Mouse (Mus musculus): ENCODE results near the gene Ift172. TPM values are rescaled to one million over a fixed set of nuclear protein-coding genes. Genes with fewer than 3 reads are reported as not detected.
A peak's percentile ranks its signal among the peaks of the same experiment; 100 is the strongest.

Ift172 gene
- polyA plus RNA-seq, 1 experiment from 2014 or later: 5.1 TPM

- Histone ChIP-seq H3K27ac (ENCODE audit: low read length) (no peak overlapping the region), H3K9me3 (replicated peaks; ENCODE audit: control insufficient read depth, low read length) (no peaks in the 10 kb centered on the region), H3K4me3 (ENCODE audit: low read depth, low read length) (no peak overlapping the region), H3K9ac (ENCODE audit: low read depth, low read length) (no peak overlapping the region), H3K4me2 (ENCODE audit: low read depth, low read length) (peak overlapping the region; percentile 15; the same call in 1 of the 2 replicates), H3K27me3 (ENCODE audit: control insufficient read depth, insufficient read depth, low read depth, low read length) (peaks cover 28% of the 10 kb centered on the region), H3K4me1 (ENCODE audit: control insufficient read depth, low read depth, low read length) (peaks cover 4% of the 10 kb centered on the region), H3K36me3 (ENCODE audit: control insufficient read depth, insufficient read depth) (no peaks in the 10 kb centered on the region)
- no peak for ATAC-seq (ENCODE audit: low read depth)
- WGBS (ENCODE audit: insufficient replicate concordance): 44% methylated on average over 3 of the region's 3 CpGs
Observed at GRCm38 (mm10) chr5:31297981-31298380, 7.1 kb upstream of the Ift172 start.

GRCm38 (mm10) chr5:31297047-31297757 lies 6.3 kb upstream of the Ift172 start, which contains the start of gene Gckr:
Gene Gckr, plus strand, starts transcription at chr5:31297443.
- 47% methylated on average over 13 of the region's 13 CpGs for WGBS (ENCODE audit: insufficient replicate concordance)
- Histone ChIP-seq H3K9ac (ENCODE audit: low read depth, low read length) (no peak within 1 kb of the TSS), H3K4me1 (ENCODE audit: control insufficient read depth, low read depth, low read length) (peaks cover 4% of the 10 kb centered on the region), H3K4me2 (ENCODE audit: low read depth, low read length) (peak within 1 kb of the TSS; percentile 15; the same call in 1 of the 2 replicates), H3K27ac (ENCODE audit: low read length) (peak within 1 kb of the TSS; percentile 69), H3K9me3 (replicated peaks; ENCODE audit: control insufficient read depth, low read length) (no peaks in the 10 kb centered on the region), H3K27me3 (ENCODE audit: control insufficient read depth, insufficient read depth, low read depth, low read length) (peaks cover 28% of the 10 kb centered on the region), H3K4me3 (ENCODE audit: low read depth, low read length) (0 out of 2 replicates have a peak within 1 kb of the TSS, but pooled peaks have one; percentile 5), H3K36me3 (ENCODE audit: control insufficient read depth, insufficient read depth) (no peaks in the 10 kb centered on the region)
- ATAC-seq (ENCODE audit: low read depth): peak; percentile 77

GRCm38 (mm10) chr5:31295606-31296141 lies 4.8 kb upstream of the Ift172 start, which contains the start of gene Fndc4:
Gene Fndc4, minus strand, starts transcription at chr5:31296080.
- no peaks in the 10 kb centered on the region for H3K36me3 ChIP-seq (ENCODE audit: control insufficient read depth, insufficient read depth)
- peaks cover 28% of the 10 kb centered on the region for H3K27me3 ChIP-seq (ENCODE audit: control insufficient read depth, insufficient read depth, low read depth, low read length)
- peak within 1 kb of the TSS; percentile 69 for H3K4me2 ChIP-seq (ENCODE audit: low read depth, low read length)
- WGBS (ENCODE audit: insufficient replicate concordance): under 1% methylated on average over 43 of the region's 46 CpGs
- peak within 1 kb of the TSS; percentile 43 for H3K9ac ChIP-seq (ENCODE audit: low read depth, low read length)
- peak within 1 kb of the TSS; percentile 59 for H3K4me3 ChIP-seq (ENCODE audit: low read depth, low read length)
- H3K27ac ChIP-seq (ENCODE audit: low read length): peak within 1 kb of the TSS; percentile 69
- H3K9me3 ChIP-seq (replicated peaks; ENCODE audit: control insufficient read depth, low read length): no peaks in the 10 kb centered on the region
- H3K4me1 ChIP-seq (ENCODE audit: control insufficient read depth, low read depth, low read length): peaks cover 8% of the 10 kb centered on the region
- no peak for ATAC-seq (ENCODE audit: low read depth)

GRCm38 (mm10) chr5:31294964-31295605 lies 4.2 kb upstream of the Ift172 start:
- H3K4me2 ChIP-seq (ENCODE audit: low read depth, low read length): peak overlapping the region; percentile 69
- H3K9ac ChIP-seq (ENCODE audit: low read depth, low read length): peak overlapping the region; percentile 43
- no peaks in the 10 kb centered on the region for H3K9me3 ChIP-seq (replicated peaks; ENCODE audit: control insufficient read depth, low read length)
- ATAC-seq (ENCODE audit: low read depth): no peak
- H3K27me3 ChIP-seq (ENCODE audit: control insufficient read depth, insufficient read depth, low read depth, low read length): peaks cover 28% of the 10 kb centered on the region
- peak overlapping the region; percentile 59 for H3K4me3 ChIP-seq (ENCODE audit: low read depth, low read length)
- no peaks in the 10 kb centered on the region for H3K36me3 ChIP-seq (ENCODE audit: control insufficient read depth, insufficient read depth)
- WGBS (ENCODE audit: insufficient replicate concordance): 14% methylated on average over 29 of the region's 29 CpGs
- peaks cover 14% of the 10 kb centered on the region for H3K4me1 ChIP-seq (ENCODE audit: control insufficient read depth, low read depth, low read length)
- H3K27ac ChIP-seq (ENCODE audit: low read length): no peak overlapping the region

GRCm38 (mm10) chr5:31291361-31291688 lies 409 bp upstream of the Ift172 start:
- peak; percentile 28 for ATAC-seq (ENCODE audit: low read depth)
- peak overlapping the region; percentile 69 for H3K9ac ChIP-seq (ENCODE audit: low read depth, low read length)
- H3K4me3 ChIP-seq (ENCODE audit: low read depth, low read length): peak overlapping the region; percentile 66
- H3K4me2 ChIP-seq (ENCODE audit: low read depth, low read length): peak overlapping the region; percentile 90
- H3K9me3 ChIP-seq (replicated peaks; ENCODE audit: control insufficient read depth, low read length): no peaks in the 10 kb centered on the region
- WGBS (ENCODE audit: insufficient replicate concordance): 7% methylated on average over 9 of the region's 9 CpGs
- H3K27me3 ChIP-seq (ENCODE audit: control insufficient read depth, insufficient read depth, low read depth, low read length): peaks cover 20% of the 10 kb centered on the region
- peaks cover 15% of the 10 kb centered on the region for H3K4me1 ChIP-seq (ENCODE audit: control insufficient read depth, low read depth, low read length)
- H3K36me3 ChIP-seq (ENCODE audit: control insufficient read depth, insufficient read depth): no peaks in the 10 kb centered on the region
- peak overlapping the region; percentile 77 for H3K27ac ChIP-seq (ENCODE audit: low read length)

GRCm38 (mm10) chr5:31289626-31290230 lies 1.2 kb downstream of the Ift172 start:
- Histone ChIP-seq H3K9me3 (replicated peaks; ENCODE audit: control insufficient read depth, low read length) (no peaks in the 10 kb centered on the region), H3K27ac (ENCODE audit: low read length) (no peak overlapping the region), H3K9ac (ENCODE audit: low read depth, low read length) (no peak overlapping the region), H3K36me3 (ENCODE audit: control insufficient read depth, insufficient read depth) (no peaks in the 10 kb centered on the region), H3K4me3 (ENCODE audit: low read depth, low read length) (no peak overlapping the region), H3K4me2 (ENCODE audit: low read depth, low read length) (no peak overlapping the region), H3K27me3 (ENCODE audit: control insufficient read depth, insufficient read depth, low read depth, low read length) (peaks cover 4% of the 10 kb centered on the region), H3K4me1 (ENCODE audit: control insufficient read depth, low read depth, low read length) (peaks cover 11% of the 10 kb centered on the region)
- no peak for ATAC-seq (ENCODE audit: low read depth)
- 44% methylated on average over 3 of the region's 3 CpGs for WGBS (ENCODE audit: insufficient replicate concordance)

GRCm38 (mm10) chr5:31288655-31289054 lies 2.3 kb downstream of the Ift172 start:
- Histone ChIP-seq H3K27me3 (ENCODE audit: control insufficient read depth, insufficient read depth, low read depth, low read length) (no peaks in the 10 kb centered on the region; the same call in 1 of the 2 replicates), H3K4me3 (ENCODE audit: low read depth, low read length) (no peak overlapping the region), H3K9me3 (replicated peaks; ENCODE audit: control insufficient read depth, low read length) (no peaks in the 10 kb centered on the region), H3K4me1 (ENCODE audit: control insufficient read depth, low read depth, low read length) (peaks cover 11% of the 10 kb centered on the region), H3K9ac (ENCODE audit: low read depth, low read length) (no peak overlapping the region), H3K4me2 (ENCODE audit: low read depth, low read length) (no peak overlapping the region), H3K36me3 (ENCODE audit: control insufficient read depth, insufficient read depth) (no peaks in the 10 kb centered on the region), H3K27ac (ENCODE audit: low read length) (no peak overlapping the region)
- no peak for ATAC-seq (ENCODE audit: low read depth)
- WGBS (ENCODE audit: insufficient replicate concordance): 62% methylated on average over 3 of the region's 3 CpGs

- no peak overlapping the region for H3K9ac ChIP-seq (ENCODE audit: low read depth, low read length)
- H3K9me3 ChIP-seq (replicated peaks; ENCODE audit: control insufficient read depth, low read length): no peaks in the 10 kb centered on the region
- peaks cover 11% of the 10 kb centered on the region for H3K4me1 ChIP-seq (ENCODE audit: control insufficient read depth, low read depth, low read length)
- H3K36me3 ChIP-seq (ENCODE audit: control insufficient read depth, insufficient read depth): no peaks in the 10 kb centered on the region
- WGBS (ENCODE audit: insufficient replicate concordance): 27% methylated on average over 4 of the region's 4 CpGs
- no peak for ATAC-seq (ENCODE audit: low read depth)
- H3K27me3 ChIP-seq (ENCODE audit: control insufficient read depth, insufficient read depth, low read depth, low read length): no peaks in the 10 kb centered on the region
- H3K27ac ChIP-seq (ENCODE audit: low read length): no peak overlapping the region
- H3K4me3 ChIP-seq (ENCODE audit: low read depth, low read length): no peak overlapping the region
- no peak overlapping the region for H3K4me2 ChIP-seq (ENCODE audit: low read depth, low read length)
Observed at GRCm38 (mm10) chr5:31288225-31288624, 2.7 kb downstream of the Ift172 start.
